7 mouse cellular contexts compared by ENCODE assay signal in genomic region chrX:139610033-139610764, GRCm38 (mm10). TPM values are rescaled to one million over a fixed set of nuclear protein-coding genes. Genes with fewer than 3 reads are reported as not detected.
DNase-seq lines count a peak whose midpoint lies in the region; ATAC-seq and TF ChIP-seq lines count a peak whose summit lies in the region.

No protein-coding gene starts in this region.

- peak; percentile 77 to 87 for DNase-seq in heart, adult 2 months
- peak; percentile 93 for DNase-seq in kidney, adult 2 months
- DNase-seq in limb, embryonic 11.5 days (ENCODE audit: low spot score) = peak; percentile 82

- H3K27me3 ChIP-seq in embryonic facial prominence, embryonic 15.5 days = peaks cover 13% of the 10 kb centered on the region
- no peaks in the 10 kb centered on the region for H3K27me3 ChIP-seq in heart, adult 2 months (ENCODE audit: control insufficient read depth, insufficient read depth, low read length)
- no peaks in the 10 kb centered on the region for H3K27me3 ChIP-seq in kidney, adult 2 months (replicated peaks; ENCODE audit: control insufficient read depth, insufficient read depth, low read length)
- H3K27me3 ChIP-seq in limb, embryonic 11.5 days (ENCODE audit: control insufficient read depth, insufficient read depth, low read length) = peaks cover 11% of the 10 kb centered on the region
- H3K27me3 ChIP-seq in midbrain, embryonic 13.5 days = peaks cover 49% of the 10 kb centered on the region
- H3K27me3 ChIP-seq in small intestine, adult 2 months (ENCODE audit: control insufficient read depth, insufficient read depth, low read length) = no peaks in the 10 kb centered on the region

- H3K79me2 ChIP-seq in heart, adult 2 months (replicated peaks; ENCODE audit: control insufficient read depth, insufficient read depth, low read length) = no peaks in the 10 kb centered on the region

- intact Hi-C loops in heart, adult 2 months (cut with DNase I) = no loop called here

- H3K4me1 ChIP-seq in bone marrow, adult 2 months (ENCODE audit: control insufficient read depth, insufficient read depth, low read length) = no peaks in the 10 kb centered on the region
- no peaks in the 10 kb centered on the region for H3K4me1 ChIP-seq in embryonic facial prominence, embryonic 15.5 days
- H3K4me1 ChIP-seq in heart, adult 2 months (ENCODE audit: control insufficient read depth, insufficient read depth, low read length) = no peaks in the 10 kb centered on the region
- no peaks in the 10 kb centered on the region; the same call in 1 of the 2 replicates for H3K4me1 ChIP-seq in kidney, adult 2 months (ENCODE audit: control insufficient read depth, insufficient read depth, low read length)
- no peaks in the 10 kb centered on the region for H3K4me1 ChIP-seq in limb, embryonic 11.5 days (ENCODE audit: control insufficient read depth, insufficient read depth, low read length)
- H3K4me1 ChIP-seq in midbrain, embryonic 13.5 days (replicated peaks) = no peaks in the 10 kb centered on the region
- H3K4me1 ChIP-seq in small intestine, adult 2 months (ENCODE audit: control insufficient read depth, insufficient read depth, insufficient read length, low read length) = no peaks in the 10 kb centered on the region

- H3K4me2 ChIP-seq in embryonic facial prominence, embryonic 15.5 days (replicated peaks) = peak overlapping the region; percentile 77
- H3K4me2 ChIP-seq in limb, embryonic 11.5 days (ENCODE audit: low read depth, severe bottlenecking) = peak overlapping the region; percentile 67
- peak overlapping the region; percentile 69 for H3K4me2 ChIP-seq in midbrain, embryonic 13.5 days (replicated peaks)

- WGBS in bone marrow, adult 2 months = 14% methylated on average over 44 of the region's 44 CpGs
- 18% methylated on average over 38 of the region's 44 CpGs for WGBS in embryonic facial prominence, embryonic 15.5 days
- 13% methylated on average over 42 of the region's 44 CpGs for WGBS in heart, adult 2 months
- WGBS in kidney, adult 2 months = under 1% methylated on average over 41 of the region's 44 CpGs
- 12% methylated on average over 37 of the region's 44 CpGs for WGBS in limb, embryonic 11.5 days
- WGBS in midbrain, embryonic 13.5 days = 21% methylated on average over 42 of the region's 44 CpGs
- WGBS in small intestine, adult 2 months = 19% methylated on average over 44 of the region's 44 CpGs

- H3K36me3 ChIP-seq in embryonic facial prominence, embryonic 15.5 days = no peaks in the 10 kb centered on the region
- no peaks in the 10 kb centered on the region for H3K36me3 ChIP-seq in heart, adult 2 months (ENCODE audit: control insufficient read depth, insufficient read depth, low read length)
- no peaks in the 10 kb centered on the region for H3K36me3 ChIP-seq in kidney, adult 2 months (ENCODE audit: control insufficient read depth, insufficient read depth, low read length)
- no peaks in the 10 kb centered on the region for H3K36me3 ChIP-seq in limb, embryonic 11.5 days (ENCODE audit: control insufficient read depth, insufficient read depth, low read length)
- H3K36me3 ChIP-seq in midbrain, embryonic 13.5 days = no peaks in the 10 kb centered on the region
- H3K36me3 ChIP-seq in small intestine, adult 2 months (ENCODE audit: control insufficient read depth, insufficient read depth, low read length) = no peaks in the 10 kb centered on the region

- peak overlapping the region; percentile 74 for H3K4me3 ChIP-seq in bone marrow, adult 2 months (replicated peaks; ENCODE audit: control insufficient read depth, low read depth, low read length)
- H3K4me3 ChIP-seq in embryonic facial prominence, embryonic 15.5 days (replicated peaks) = peak overlapping the region; percentile 60
- H3K4me3 ChIP-seq in heart, adult 2 months = peak overlapping the region; percentile 53
- peak overlapping the region; percentile 44 for H3K4me3 ChIP-seq in kidney, adult 2 months (ENCODE audit: insufficient read depth, low read depth, low read length)
- peak overlapping the region; percentile 47 for H3K4me3 ChIP-seq in limb, embryonic 11.5 days (ENCODE audit: low read depth, low read length)
- H3K4me3 ChIP-seq in midbrain, embryonic 13.5 days (replicated peaks) = peak overlapping the region; percentile 56
- peak overlapping the region; percentile 98 for H3K4me3 ChIP-seq in small intestine, adult 2 months (ENCODE audit: low read depth, low read length)

- TF ChIP-seq POLR2A in bone marrow, adult 2 months (IDR thresholded peaks at IDR 0.05; ENCODE audit: borderline replicate concordance, control insufficient read depth, low read depth, low read length) = no peak
- TF ChIP-seq POLR2A in heart, adult 2 months (IDR thresholded peaks at IDR 0.05; ENCODE audit: insufficient read depth, low read depth, low read length) = peak; percentile 33; the same call in 1 of the 2 replicates
- TF ChIP-seq POLR2A in kidney, adult 2 months (IDR thresholded peaks at IDR 0.05; ENCODE audit: low read depth, low read length) = peak; percentile 43
- TF ChIP-seq POLR2A in small intestine, adult 2 months (IDR thresholded peaks at IDR 0.05; ENCODE audit: low read depth, low read length) = peak; percentile 76

- H3K27ac ChIP-seq in bone marrow, adult 2 months (ENCODE audit: control insufficient read depth, insufficient read depth, low read depth, low read length, poor library complexity) = no peak overlapping the region; the same call in 1 of the 2 replicates
- no peak overlapping the region for H3K27ac ChIP-seq in embryonic facial prominence, embryonic 15.5 days (replicated peaks)
- peak overlapping the region; percentile 69 for H3K27ac ChIP-seq in heart, adult 2 months
- peak overlapping the region; percentile 83 for H3K27ac ChIP-seq in kidney, adult 2 months (ENCODE audit: insufficient read depth, low read depth, low read length)
- no peak overlapping the region for H3K27ac ChIP-seq in limb, embryonic 11.5 days (replicated peaks; ENCODE audit: low read depth, low read length)
- peak overlapping the region; percentile 14; the same call in 1 of the 2 replicates for H3K27ac ChIP-seq in midbrain, embryonic 13.5 days
- H3K27ac ChIP-seq in small intestine, adult 2 months (ENCODE audit: insufficient read depth, low read depth, low read length) = peak overlapping the region; percentile 95

- TF ChIP-seq EP300 in heart, adult 2 months (IDR thresholded peaks at IDR 0.05; ENCODE audit: insufficient read depth, low read depth, low read length) = no peak

- H3K9me3 ChIP-seq in embryonic facial prominence, embryonic 15.5 days (replicated peaks) = no peaks in the 10 kb centered on the region
- no peaks in the 10 kb centered on the region for H3K9me3 ChIP-seq in limb, embryonic 11.5 days (ENCODE audit: control insufficient read depth, low read length)
- no peaks in the 10 kb centered on the region for H3K9me3 ChIP-seq in midbrain, embryonic 13.5 days

- H3K9ac ChIP-seq in embryonic facial prominence, embryonic 15.5 days = peak overlapping the region; percentile 26
- peak overlapping the region; percentile 73 for H3K9ac ChIP-seq in heart, adult 2 months (ENCODE audit: low read depth, low read length)
- peak overlapping the region; percentile 50 for H3K9ac ChIP-seq in limb, embryonic 11.5 days (ENCODE audit: low read length)
- H3K9ac ChIP-seq in midbrain, embryonic 13.5 days (replicated peaks) = peak overlapping the region; percentile 72

- ATAC-seq in embryonic facial prominence, embryonic 15.5 days (ENCODE audit: insufficient number of reproducible peaks, low FRiP score, low TSS enrichment, low read depth) = peak; percentile 91
- peak; percentile 95 for ATAC-seq in limb, embryonic 11.5 days (ENCODE audit: insufficient number of reproducible peaks, low FRiP score, low TSS enrichment, low read depth)
- ATAC-seq in midbrain, embryonic 13.5 days = peak; percentile 99

- TF ChIP-seq CTCF in bone marrow, adult 2 months (IDR thresholded peaks at IDR 0.05; ENCODE audit: control insufficient read depth, insufficient read depth, low read length) = no peak
- peak; percentile 22 for TF ChIP-seq CTCF in heart, adult 2 months (IDR thresholded peaks at IDR 0.05)
- 0 out of 2 replicates have a peak, but pooled peaks have one; percentile 14 for TF ChIP-seq CTCF in kidney, adult 2 months (conservative IDR thresholded peaks at IDR 0.05; ENCODE audit: insufficient read depth, insufficient read length, low read depth, low read length)
- TF ChIP-seq CTCF in small intestine, adult 2 months (IDR thresholded peaks at IDR 0.05; ENCODE audit: extremely low read depth, insufficient read length, insufficient replicate concordance, low read depth, low read length) = no peak

RNA-seq across cellular contexts. Expression of gene Rnf128, which starts 47.1 kb away (rescaled TPM):
- 0.47 and 2.5 TPM in 2 replicates for polyA plus RNA-seq in bone marrow, adult 2 months (2011; ENCODE audit: insufficient read depth, insufficient read length, low replicate concordance, missing spikeins)
- 9.8 and 12.8 TPM in 2 replicates for polyA plus RNA-seq in embryonic facial prominence, embryonic 15.5 days (2015; fragmentation: Nextera tagmentation; extraction: Ambion mirVana)
- 10 to 100 TPM; 69.3 to 82.4 TPM for total RNA-seq in heart, adult 2 months (2021)
- polyA plus RNA-seq in heart, adult 2 months (2012; rRNA removed) = 16.4 and 26.1 TPM in 2 replicates
- polyA plus RNA-seq in kidney, adult 2 months (2012; rRNA removed) = 28.9 and 36.1 TPM in 2 replicates
- 3.2 and 3.9 TPM in 2 replicates for polyA plus RNA-seq in limb, embryonic 11.5 days (2014; fragmentation: Nextera tagmentation; extraction: Ambion mirVana)
- 1.9 TPM in 2 replicates for polyA plus RNA-seq in midbrain, embryonic 13.5 days (2015; fragmentation: Nextera tagmentation; extraction: Ambion mirVana)
- 31.0 and 202 TPM in 2 replicates for polyA plus RNA-seq in small intestine, adult 2 months (2012; rRNA removed)

Comparison
In these comparisons a context has a peak if more than half of its experiments do, and no peak if none do; other contexts are left out.
1. H3K27ac ChIP-seq: peak in heart, adult 2 months (single experiment), kidney, adult 2 months (single experiment), midbrain, embryonic 13.5 days (single experiment) and small intestine, adult 2 months (single experiment); none in bone marrow, adult 2 months (single experiment), embryonic facial prominence, embryonic 15.5 days (single experiment) and limb, embryonic 11.5 days (single experiment).
2. H3K4me3 ChIP-seq: peak in every context shown above with its lines; median percentile 98 in small intestine, adult 2 months; 74 in bone marrow, adult 2 months; 60 in embryonic facial prominence, embryonic 15.5 days; 56 in midbrain, embryonic 13.5 days; 53 in heart, adult 2 months; 47 in limb, embryonic 11.5 days; 44 in kidney, adult 2 months.
3. CTCF ChIP-seq: peak in heart, adult 2 months (single experiment) and kidney, adult 2 months (single experiment); none in bone marrow, adult 2 months (single experiment) and small intestine, adult 2 months (single experiment).
4. Peak in every context shown above with its lines, with median percentiles within 50 percentile points of each other: ATAC-seq, H3K4me2 ChIP-seq, H3K9ac ChIP-seq and DNase-seq.